Mouse (Mus musculus) kidney, adult 2 months (tissue): ENCODE measurements around the gene Msmp. TPM values are rescaled to one million over a fixed set of nuclear protein-coding genes. Genes with fewer than 3 reads are reported as not detected.
"Not testable (repeated sequence)": the region's sequence is repeated elsewhere in the genome, so short reads cannot be mapped to it uniquely, and the experiment has no call there.

Experiments
- DNase-seq: peaks from one replicate; pipeline ENCODE4 v3.0.0; 2021
- H3K27ac ChIP-seq: fragments of 200-500 bp; 2 replicates; pipeline ENCODE4 v1.5.1; 2012; ENCODE audit warnings: low read depth, low read length, control low read depth, inconsistent platforms; ENCODE audit not compliant: insufficient read depth
- H3K27me3 ChIP-seq: fragments of 200-500 bp; replicated peaks from 2 replicates; pipeline ENCODE4 v1.6.1; 2012; ENCODE audit warnings: mild to moderate bottlenecking, moderate library complexity, low read length, inconsistent platforms; ENCODE audit not compliant: control insufficient read depth, insufficient read depth
- H3K36me3 ChIP-seq: fragments of 200-500 bp; 2 replicates; pipeline ENCODE4 v1.6.1; 2012; ENCODE audit warnings: mild to moderate bottlenecking, moderate library complexity, low read length, inconsistent platforms; ENCODE audit not compliant: control insufficient read depth, insufficient read depth
- H3K4me1 ChIP-seq: fragments of 200-500 bp; 2 replicates; pipeline ENCODE4 v1.6.1; 2011; ENCODE audit warnings: low read length; ENCODE audit not compliant: control insufficient read depth, insufficient read depth
- H3K4me3 ChIP-seq: fragments of 200-500 bp; 2 replicates; pipeline ENCODE4 v1.5.1; 2011; ENCODE audit warnings: mild to moderate bottlenecking, low read depth, low read length, control low read depth; ENCODE audit not compliant: insufficient read depth
- CTCF ChIP-seq: fragments of 200-500 bp; conservative IDR thresholded peaks from 2 replicates; pipeline ENCODE4 v1.5.1; 2011; ENCODE audit warnings: low read depth, mild to moderate bottlenecking, control low read depth, low read length, moderate library complexity, mixed read lengths; ENCODE audit not compliant: insufficient read depth, insufficient read length
- POLR2A ChIP-seq: fragments of 200-500 bp; IDR thresholded peaks from one replicate; pipeline ENCODE4 v1.6.1; 2011; ENCODE audit warnings: low read depth, low read length, control low read depth
- WGBS: fragments of 180-500 bp; shearing (Covaris S2); methylation state at CpG from one replicate; pipeline ENCODE4 v1.1.7; 2018; 5-methylcytosine and 5-hydroxymethylcytosine counted together
- polyA plus RNA-seq: library from polyadenylated mRNA; depleted of rRNA; stranded (reverse); fragments of >200 nt; gene quantifications from 2 replicates; pipeline ENCODE4 v1.2.3, GENCODE M21; 2012

Msmp gene
- polyA plus RNA-seq, 1 experiment = 4.7 TPM

- H3K27me3 ChIP-seq = no peaks in the 10 kb centered on the region
- no peak for DNase-seq
- 73% methylated on average over 3 of the region's 3 CpGs for WGBS
Measured at GRCm38 (mm10) chr4:43604099-43604498, 19.8 kb upstream of the Msmp start.

GRCm38 (mm10) chr4:43600195-43600934 is 16.1 kb upstream of the Msmp start:
- no peak overlapping the region for H3K4me3 ChIP-seq
- no peak overlapping the region for H3K27ac ChIP-seq
- H3K27me3 ChIP-seq = no peaks in the 10 kb centered on the region
- DNase-seq = no peak
- no peaks in the 10 kb centered on the region for H3K36me3 ChIP-seq
- WGBS = 85% methylated on average over 9 of the region's 9 CpGs
- H3K4me1 ChIP-seq = no peaks in the 10 kb centered on the region
- TF ChIP-seq CTCF = no peak
- TF ChIP-seq POLR2A = no peak

More at GRCm38 (mm10) chr4:43604099-43604498, 19.8 kb upstream of the Msmp start:
- no peak overlapping the region for H3K27ac ChIP-seq
- no peaks in the 10 kb centered on the region for H3K36me3 ChIP-seq
- H3K4me1 ChIP-seq = no peaks in the 10 kb centered on the region
- H3K4me3 ChIP-seq = no peak overlapping the region
- TF ChIP-seq POLR2A = no peak
- no peak for TF ChIP-seq CTCF

- no peak for DNase-seq
- Histone ChIP-seq H3K4me1 (no peaks in the 10 kb centered on the region), H3K27me3 (no peaks in the 10 kb centered on the region), H3K27ac (no peak overlapping the region), H3K36me3 (no peaks in the 10 kb centered on the region), H3K4me3 (no peak overlapping the region)
- WGBS = 87% methylated on average over 7 of the region's 7 CpGs
- TF ChIP-seq CTCF (no peak), POLR2A (no peak)
Measured at GRCm38 (mm10) chr4:43598650-43599380, 14.5 kb upstream of the Msmp start.

GRCm38 (mm10) chr4:43598200-43598599 is 13.9 kb upstream of the Msmp start:
- TF ChIP-seq POLR2A (no peak), CTCF (no peak)
- Histone ChIP-seq H3K36me3 (no peaks in the 10 kb centered on the region), H3K27ac (no peak overlapping the region), H3K27me3 (no peaks in the 10 kb centered on the region), H3K4me3 (no peak overlapping the region), H3K4me1 (no peaks in the 10 kb centered on the region)
- WGBS = 79% methylated on average over 4 of the region's 4 CpGs
- DNase-seq = no peak

GRCm38 (mm10) chr4:43596597-43596996 is 12.3 kb upstream of the Msmp start:
- H3K4me3 ChIP-seq, H3K36me3 ChIP-seq, H3K4me1 ChIP-seq, DNase-seq, H3K27me3 ChIP-seq, H3K27ac ChIP-seq: not testable (repeated sequence)
- WGBS = 80% methylated on average over 2 of the region's 2 CpGs

- no peak for DNase-seq
- H3K36me3 ChIP-seq = no peaks in the 10 kb centered on the region
- H3K4me3 ChIP-seq = no peak overlapping the region
- H3K4me1 ChIP-seq = no peaks in the 10 kb centered on the region
- no peak for TF ChIP-seq CTCF
- no peak for TF ChIP-seq POLR2A
- no peak overlapping the region for H3K27ac ChIP-seq
- 55% methylated on average over 3 of the region's 3 CpGs for WGBS
- H3K27me3 ChIP-seq = no peaks in the 10 kb centered on the region
Measured at GRCm38 (mm10) chr4:43593453-43593852, 9.2 kb upstream of the Msmp start.

GRCm38 (mm10) chr4:43591961-43592360 is 7.7 kb upstream of the Msmp start:
- no peak for TF ChIP-seq POLR2A
- no peak for TF ChIP-seq CTCF
- 76% methylated on average over 3 of the region's 3 CpGs for WGBS
- Histone ChIP-seq H3K36me3 (no peaks in the 10 kb centered on the region), H3K4me1 (peaks cover under 1% of the 10 kb centered on the region; the same call in 1 of the 2 replicates), H3K4me3 (no peak overlapping the region), H3K27me3 (no peaks in the 10 kb centered on the region), H3K27ac (no peak overlapping the region)
- DNase-seq = no peak
